Mouse (Mus musculus) forebrain, embryonic 10.5 days (tissue): ENCODE results near the gene Faap24. TPM values are rescaled to one million over a fixed set of nuclear protein-coding genes. Genes with fewer than 3 reads are reported as not detected.
A peak's percentile ranks its signal among the peaks of the same experiment; 100 is the strongest.

Experiments used
- DNase-seq: peaks from one replicate; pipeline ENCODE4 v3.0.0-alpha.2; 2017; ENCODE audit warnings: low spot score; ENCODE audit errors: extremely low spot score
- H3K27ac ChIP-seq: fragments of 300-500 bp; sonication (generic); 2 replicates; pipeline ENCODE4 v1.5.1; 2016; ENCODE audit warnings: mild to moderate bottlenecking
- H3K27me3 ChIP-seq: fragments of 300-500 bp; sonication (generic); 2 replicates; pipeline ENCODE4 v1.6.1; 2016; ENCODE audit warnings: mild to moderate bottlenecking; ENCODE audit not compliant: poor library complexity, severe bottlenecking
- H3K36me3 ChIP-seq: fragments of 300-500 bp; sonication (generic); replicated peaks from 2 replicates; pipeline ENCODE4 v1.6.1; 2016; ENCODE audit warnings: mild to moderate bottlenecking, moderate library complexity
- H3K4me1 ChIP-seq: fragments of 300-500 bp; sonication (generic); 2 replicates; pipeline ENCODE4 v1.6.1; 2016
- H3K4me3 ChIP-seq: fragments of 300-500 bp; sonication (generic); 2 replicates; pipeline ENCODE4 v1.5.1; 2016; ENCODE audit warnings: mild to moderate bottlenecking, moderate library complexity
- H3K9me3 ChIP-seq: fragments of 300-500 bp; sonication (generic); 2 replicates; pipeline ENCODE4 v1.6.1; 2016; ENCODE audit warnings: mild to moderate bottlenecking, moderate library complexity
- WGBS: fragments of 180-500 bp; shearing (Covaris S2); methylation state at CpG from one replicate; pipeline ENCODE4 v1.1.7; 2016; 5-methylcytosine and 5-hydroxymethylcytosine counted together
- polyA plus RNA-seq: library from polyadenylated mRNA; unstranded; fragments of >200 nt; fragmentation: Nextera tagmentation; extraction: Ambion mirVana; gene quantifications from 2 replicates; pipeline ENCODE4 v1.2.1, GENCODE M21; 2016

Faap24 gene
- polyA plus RNA-seq, 1 experiment from 2014 or later: 28.4 TPM

- peaks cover 4% of the 10 kb centered on the region; the same call in 1 of the 2 replicates for H3K36me3 ChIP-seq
- 65% methylated on average over 2 of the region's 2 CpGs for WGBS
- H3K4me1 ChIP-seq: peaks cover 10% of the 10 kb centered on the region
- no peaks in the 10 kb centered on the region for H3K27me3 ChIP-seq
- H3K4me3 ChIP-seq: no peak overlapping the region
- DNase-seq: no peak
- no peaks in the 10 kb centered on the region for H3K9me3 ChIP-seq
- no peak overlapping the region for H3K27ac ChIP-seq
Observed at GRCm38 (mm10) chr7:35382706-35383353, 13.8 kb downstream of the Faap24 start.

- Histone ChIP-seq H3K4me3 (no peak overlapping the region), H3K9me3 (no peaks in the 10 kb centered on the region), H3K4me1 (peaks cover 10% of the 10 kb centered on the region), H3K36me3 (peaks cover 4% of the 10 kb centered on the region; the same call in 1 of the 2 replicates), H3K27me3 (no peaks in the 10 kb centered on the region), H3K27ac (no peak overlapping the region)
- WGBS: 40% methylated on average over 16 of the region's 16 CpGs
- no peak for DNase-seq
Observed at GRCm38 (mm10) chr7:35381861-35382260, 14.8 kb downstream of the Faap24 start.

GRCm38 (mm10) chr7:35380351-35380750 is 16.3 kb downstream of the Faap24 start:
- Histone ChIP-seq H3K27me3 (no peaks in the 10 kb centered on the region), H3K4me1 (peaks cover 12% of the 10 kb centered on the region), H3K4me3 (no peak overlapping the region), H3K27ac (no peak overlapping the region), H3K9me3 (no peaks in the 10 kb centered on the region), H3K36me3 (no peaks in the 10 kb centered on the region)
- no peak for DNase-seq
- WGBS: 92% methylated on average over 8 of the region's 8 CpGs

- no peaks in the 10 kb centered on the region for H3K27me3 ChIP-seq
- peaks cover 14% of the 10 kb centered on the region for H3K4me1 ChIP-seq
- no peak for DNase-seq
- H3K27ac ChIP-seq: 0 out of 2 replicates have a peak overlapping the region, but pooled peaks have one; percentile 0
- H3K36me3 ChIP-seq: no peaks in the 10 kb centered on the region
- WGBS: 59% methylated on average over 16 of the region's 16 CpGs
- no peak overlapping the region for H3K4me3 ChIP-seq
- no peaks in the 10 kb centered on the region for H3K9me3 ChIP-seq
Observed at GRCm38 (mm10) chr7:35379492-35380119, 17.0 kb downstream of the Faap24 start.

- H3K4me1 ChIP-seq: peaks cover 17% of the 10 kb centered on the region
- no peaks in the 10 kb centered on the region for H3K9me3 ChIP-seq
- H3K27me3 ChIP-seq: peaks cover 6% of the 10 kb centered on the region; the same call in 1 of the 2 replicates
- no peak for DNase-seq
- H3K36me3 ChIP-seq: no peaks in the 10 kb centered on the region
- H3K27ac ChIP-seq: no peak overlapping the region
- WGBS: 94% methylated on average over 9 of the region's 9 CpGs
- H3K4me3 ChIP-seq: no peak overlapping the region
Observed at GRCm38 (mm10) chr7:35376623-35377022, 20.0 kb downstream of the Faap24 start.

GRCm38 (mm10) chr7:35374265-35374664 is 22.4 kb downstream of the Faap24 start:
- Histone ChIP-seq H3K4me3 (no peak overlapping the region), H3K27me3 (peaks cover 6% of the 10 kb centered on the region; the same call in 1 of the 2 replicates), H3K4me1 (peaks cover 22% of the 10 kb centered on the region), H3K27ac (no peak overlapping the region), H3K9me3 (0 out of 2 replicates have a peak, but pooled peaks cover 2% of the 10 kb centered on the region), H3K36me3 (no peaks in the 10 kb centered on the region)
- 92% methylated on average over 7 of the region's 7 CpGs for WGBS
- no peak for DNase-seq

- 79% methylated on average over 16 of the region's 16 CpGs for WGBS
- Histone ChIP-seq H3K9me3 (0 out of 2 replicates have a peak, but pooled peaks cover 7% of the 10 kb centered on the region), H3K27me3 (peaks cover 6% of the 10 kb centered on the region; the same call in 1 of the 2 replicates), H3K4me3 (no peak overlapping the region), H3K27ac (no peak overlapping the region), H3K36me3 (no peaks in the 10 kb centered on the region; the same call in 1 of the 2 replicates), H3K4me1 (peaks cover 21% of the 10 kb centered on the region)
- no peak for DNase-seq
Observed at GRCm38 (mm10) chr7:35373146-35373989, 23.3 kb downstream of the Faap24 start.

GRCm38 (mm10) chr7:35372483-35373017 is 24.1 kb downstream of the Faap24 start:
- H3K9me3 ChIP-seq: 0 out of 2 replicates have a peak, but pooled peaks cover 7% of the 10 kb centered on the region
- no peaks in the 10 kb centered on the region; the same call in none of the 2 replicates for H3K36me3 ChIP-seq
- no peak overlapping the region for H3K27ac ChIP-seq
- peaks cover 6% of the 10 kb centered on the region; the same call in 1 of the 2 replicates for H3K27me3 ChIP-seq
- peaks cover 21% of the 10 kb centered on the region for H3K4me1 ChIP-seq
- DNase-seq: no peak
- no peak overlapping the region for H3K4me3 ChIP-seq
- 93% methylated on average over 14 of the region's 14 CpGs for WGBS

- no peak overlapping the region; the same call in 1 of the 2 replicates for H3K4me3 ChIP-seq
- H3K27ac ChIP-seq: peak overlapping the region; percentile 81
- peaks cover 5% of the 10 kb centered on the region for H3K36me3 ChIP-seq
- 0 out of 2 replicates have a peak, but pooled peaks cover 7% of the 10 kb centered on the region for H3K9me3 ChIP-seq
- WGBS: 21% methylated on average over 14 of the region's 14 CpGs
- peaks cover 6% of the 10 kb centered on the region; the same call in 1 of the 2 replicates for H3K27me3 ChIP-seq
- peaks cover 21% of the 10 kb centered on the region for H3K4me1 ChIP-seq
- no peak for DNase-seq
Observed at GRCm38 (mm10) chr7:35371096-35371495, 25.5 kb downstream of the Faap24 start.

GRCm38 (mm10) chr7:35365161-35365910 is 31.3 kb downstream of the Faap24 start:
- WGBS: 81% methylated on average over 12 of the region's 12 CpGs
- no peak overlapping the region for H3K27ac ChIP-seq
- H3K9me3 ChIP-seq: 0 out of 2 replicates have a peak, but pooled peaks cover 7% of the 10 kb centered on the region
- H3K4me1 ChIP-seq: peaks cover 22% of the 10 kb centered on the region
- no peak overlapping the region for H3K4me3 ChIP-seq
- H3K36me3 ChIP-seq: peaks cover 5% of the 10 kb centered on the region
- DNase-seq: no peak
- H3K27me3 ChIP-seq: no peaks in the 10 kb centered on the region

- Histone ChIP-seq H3K36me3 (peaks cover 5% of the 10 kb centered on the region; the same call in 1 of the 2 replicates), H3K4me1 (peaks cover 22% of the 10 kb centered on the region), H3K27ac (0 out of 2 replicates have a peak overlapping the region, but pooled peaks have one; percentile 40), H3K4me3 (no peak overlapping the region), H3K27me3 (no peaks in the 10 kb centered on the region), H3K9me3 (no peaks in the 10 kb centered on the region)
- no peak for DNase-seq
- WGBS: 67% methylated on average over 5 of the region's 5 CpGs
Observed at GRCm38 (mm10) chr7:35362868-35363267, 33.8 kb downstream of the Faap24 start.
